Mouse (Mus musculus) limb, embryonic 15.5 days (tissue): ENCODE measurements around the gene Cnih1. TPM values are rescaled to one million over a fixed set of nuclear protein-coding genes. Genes with fewer than 3 reads are reported as not detected.

Experiments used
- ATAC-seq: fragments of 200-750 bp; cut with Nextera tagmentation; 2 replicates; pipeline ENCODE4 v1.8.0; 2017; ENCODE audit warnings: low read depth, moderate TSS enrichment; ENCODE audit not compliant: insufficient number of reproducible peaks, low FRiP score, low TSS enrichment
- H3K27ac ChIP-seq: fragments of 300-500 bp; sonication (generic); 2 replicates; pipeline ENCODE4 v1.5.1; 2015; ENCODE audit warnings: moderate library complexity, mild to moderate bottlenecking, inconsistent platforms
- H3K27me3 ChIP-seq: fragments of 300-500 bp; sonication (generic); 2 replicates; pipeline ENCODE4 v1.6.1; 2015; ENCODE audit warnings: inconsistent platforms
- H3K36me3 ChIP-seq: fragments of 300-500 bp; sonication (generic); 2 replicates; pipeline ENCODE4 v1.6.1; 2015; ENCODE audit warnings: inconsistent platforms
- H3K4me1 ChIP-seq: fragments of 300-500 bp; sonication (generic); 2 replicates; pipeline ENCODE4 v1.6.1; 2015; ENCODE audit warnings: inconsistent platforms
- H3K4me2 ChIP-seq: fragments of 300-500 bp; sonication (generic); 2 replicates; pipeline ENCODE4 v1.6.1; 2015; ENCODE audit warnings: mild to moderate bottlenecking, inconsistent platforms
- H3K4me3 ChIP-seq: fragments of 300-500 bp; sonication (generic); 2 replicates; pipeline ENCODE4 v1.5.1; 2015; ENCODE audit warnings: mild to moderate bottlenecking, inconsistent platforms
- H3K9ac ChIP-seq: fragments of 300-500 bp; sonication (generic); 2 replicates; pipeline ENCODE4 v1.6.1; 2015; ENCODE audit warnings: inconsistent platforms
- H3K9me3 ChIP-seq: fragments of 300-500 bp; sonication (generic); 2 replicates; pipeline ENCODE4 v1.6.1; 2016; ENCODE audit warnings: inconsistent platforms
- WGBS: fragments of 180-500 bp; shearing (Covaris S2); methylation state at CpG from one replicate; pipeline ENCODE4 v1.1.7; 2015; 5-methylcytosine and 5-hydroxymethylcytosine counted together
- polyA plus RNA-seq: library from polyadenylated mRNA; unstranded; fragments of >200 nt; fragmentation: Nextera tagmentation; extraction: Ambion mirVana; gene quantifications from 2 replicates; pipeline ENCODE4 v1.2.1, GENCODE M21; 2015

Cnih1 gene
- polyA plus RNA-seq, 1 experiment from 2014 or later, result 195 TPM

- H3K4me2 ChIP-seq, result no peak overlapping the region
- H3K4me3 ChIP-seq, result no peak overlapping the region
- H3K27me3 ChIP-seq, result no peaks in the 10 kb centered on the region
- WGBS, result 92% methylated on average over 8 of the region's 8 CpGs
- no peak overlapping the region for H3K27ac ChIP-seq
- H3K9me3 ChIP-seq, result no peaks in the 10 kb centered on the region
- no peak for ATAC-seq
- H3K36me3 ChIP-seq, result peaks cover 38% of the 10 kb centered on the region
- H3K4me1 ChIP-seq, result peaks cover 9% of the 10 kb centered on the region
- no peak overlapping the region for H3K9ac ChIP-seq
Measured at GRCm38 (mm10) chr14:46816916-46817622, 28.9 kb upstream of the Cnih1 start.

- no peak overlapping the region for H3K4me2 ChIP-seq
- ATAC-seq, result no peak
- H3K27me3 ChIP-seq, result no peaks in the 10 kb centered on the region
- WGBS, result 86% methylated on average over 6 of the region's 6 CpGs
- no peak overlapping the region for H3K4me3 ChIP-seq
- no peaks in the 10 kb centered on the region for H3K9me3 ChIP-seq
- peaks cover 49% of the 10 kb centered on the region for H3K36me3 ChIP-seq
- H3K4me1 ChIP-seq, result peaks cover 4% of the 10 kb centered on the region
- H3K27ac ChIP-seq, result no peak overlapping the region
- no peak overlapping the region for H3K9ac ChIP-seq
Measured at GRCm38 (mm10) chr14:46815640-46816039, 27.4 kb upstream of the Cnih1 start.

- Histone ChIP-seq H3K9ac (no peak overlapping the region), H3K4me2 (no peak overlapping the region), H3K4me3 (no peak overlapping the region), H3K4me1 (no peaks in the 10 kb centered on the region), H3K27me3 (no peaks in the 10 kb centered on the region), H3K36me3 (peaks cover 39% of the 10 kb centered on the region), H3K27ac (no peak overlapping the region), H3K9me3 (no peaks in the 10 kb centered on the region)
- 73% methylated on average over 3 of the region's 3 CpGs for WGBS
- ATAC-seq, result no peak
Measured at GRCm38 (mm10) chr14:46807927-46808326, 19.7 kb upstream of the Cnih1 start.

GRCm38 (mm10) chr14:46806186-46806585 lies 18.0 kb upstream of the Cnih1 start:
- no peaks in the 10 kb centered on the region for H3K27me3 ChIP-seq
- no peak overlapping the region for H3K4me3 ChIP-seq
- no peak for ATAC-seq
- H3K4me2 ChIP-seq, result no peak overlapping the region
- no peak overlapping the region for H3K9ac ChIP-seq
- peaks cover 27% of the 10 kb centered on the region for H3K36me3 ChIP-seq
- H3K4me1 ChIP-seq, result 0 out of 2 replicates have a peak, but pooled peaks cover 2% of the 10 kb centered on the region
- H3K27ac ChIP-seq, result no peak overlapping the region
- 87% methylated on average over 5 of the region's 5 CpGs for WGBS
- H3K9me3 ChIP-seq, result no peaks in the 10 kb centered on the region

GRCm38 (mm10) chr14:46803791-46804190 lies 15.6 kb upstream of the Cnih1 start:
- no peak for ATAC-seq
- WGBS, result 96% methylated on average over 1 of the region's 1 CpGs
- H3K9ac ChIP-seq, result no peak overlapping the region

GRCm38 (mm10) chr14:46803259-46803658 lies 15.0 kb upstream of the Cnih1 start:
- Histone ChIP-seq H3K4me1 (0 out of 2 replicates have a peak, but pooled peaks cover 2% of the 10 kb centered on the region), H3K27ac (no peak overlapping the region), H3K27me3 (no peaks in the 10 kb centered on the region), H3K9me3 (no peaks in the 10 kb centered on the region), H3K9ac (no peak overlapping the region), H3K4me3 (no peak overlapping the region), H3K36me3 (peaks cover 6% of the 10 kb centered on the region), H3K4me2 (no peak overlapping the region)
- 77% methylated on average over 4 of the region's 4 CpGs for WGBS
- ATAC-seq, result no peak

More at GRCm38 (mm10) chr14:46803791-46804190, 15.6 kb upstream of the Cnih1 start:
- Histone ChIP-seq H3K4me1 (0 out of 2 replicates have a peak, but pooled peaks cover 2% of the 10 kb centered on the region), H3K27ac (no peak overlapping the region), H3K9me3 (no peaks in the 10 kb centered on the region), H3K4me2 (no peak overlapping the region), H3K36me3 (peaks cover 9% of the 10 kb centered on the region), H3K4me3 (no peak overlapping the region), H3K27me3 (no peaks in the 10 kb centered on the region)

- Histone ChIP-seq H3K27ac (no peak overlapping the region), H3K9me3 (no peaks in the 10 kb centered on the region), H3K4me1 (0 out of 2 replicates have a peak, but pooled peaks cover 2% of the 10 kb centered on the region), H3K27me3 (no peaks in the 10 kb centered on the region), H3K36me3 (peaks cover 4% of the 10 kb centered on the region; the same call in 1 of the 2 replicates), H3K4me3 (no peak overlapping the region), H3K9ac (no peak overlapping the region), H3K4me2 (no peak overlapping the region)
- 74% methylated on average over 3 of the region's 3 CpGs for WGBS
- no peak for ATAC-seq
Measured at GRCm38 (mm10) chr14:46800684-46801345, 12.6 kb upstream of the Cnih1 start.

GRCm38 (mm10) chr14:46794157-46794556 lies 5.9 kb upstream of the Cnih1 start:
- no peak overlapping the region for H3K4me2 ChIP-seq
- no peaks in the 10 kb centered on the region for H3K36me3 ChIP-seq
- H3K4me1 ChIP-seq, result no peaks in the 10 kb centered on the region
- no peak overlapping the region for H3K4me3 ChIP-seq
- H3K27ac ChIP-seq, result no peak overlapping the region
- ATAC-seq, result no peak
- no peak overlapping the region for H3K9ac ChIP-seq
- WGBS, result 79% methylated on average over 5 of the region's 5 CpGs
- H3K9me3 ChIP-seq, result no peaks in the 10 kb centered on the region
- no peaks in the 10 kb centered on the region for H3K27me3 ChIP-seq

- no peaks in the 10 kb centered on the region for H3K9me3 ChIP-seq
- no peak overlapping the region for H3K27ac ChIP-seq
- no peak overlapping the region for H3K4me3 ChIP-seq
- H3K4me1 ChIP-seq, result peaks cover 12% of the 10 kb centered on the region
- H3K9ac ChIP-seq, result no peak overlapping the region
- WGBS, result 89% methylated on average over 6 of the region's 6 CpGs
- H3K4me2 ChIP-seq, result no peak overlapping the region
- H3K36me3 ChIP-seq, result no peaks in the 10 kb centered on the region
- no peak for ATAC-seq
- H3K27me3 ChIP-seq, result no peaks in the 10 kb centered on the region
Measured at GRCm38 (mm10) chr14:46790723-46791122, 2.5 kb upstream of the Cnih1 start.

- Histone ChIP-seq H3K27me3 (no peaks in the 10 kb centered on the region), H3K4me3 (no peak overlapping the region), H3K27ac (no peak overlapping the region), H3K9ac (no peak overlapping the region), H3K36me3 (no peaks in the 10 kb centered on the region), H3K4me2 (no peak overlapping the region), H3K4me1 (peaks cover 13% of the 10 kb centered on the region), H3K9me3 (no peaks in the 10 kb centered on the region)
- WGBS, result 64% methylated on average over 4 of the region's 4 CpGs
- no peak for ATAC-seq
Measured at GRCm38 (mm10) chr14:46790303-46790702, 2.1 kb upstream of the Cnih1 start.

- Histone ChIP-seq H3K9ac (no peak overlapping the region), H3K4me1 (peaks cover 23% of the 10 kb centered on the region), H3K36me3 (no peaks in the 10 kb centered on the region; the same call in 1 of the 2 replicates), H3K4me2 (peak overlapping the region; percentile 26; the same call in 1 of the 2 replicates), H3K27ac (no peak overlapping the region), H3K27me3 (no peaks in the 10 kb centered on the region), H3K9me3 (no peaks in the 10 kb centered on the region), H3K4me3 (peak overlapping the region; percentile 88)
- WGBS, result 29% methylated on average over 8 of the region's 8 CpGs
- ATAC-seq, result no peak
Measured at GRCm38 (mm10) chr14:46788505-46788901, 292 bp upstream of the Cnih1 start.

GRCm38 (mm10) chr14:46787454-46787786 lies 791 bp downstream of the Cnih1 start:
- Histone ChIP-seq H3K27ac (peak overlapping the region; percentile 99), H3K36me3 (peaks cover 8% of the 10 kb centered on the region), H3K9ac (peak overlapping the region; percentile 88), H3K4me2 (peak overlapping the region; percentile 60), H3K27me3 (no peaks in the 10 kb centered on the region), H3K4me3 (peak overlapping the region; percentile 88), H3K9me3 (no peaks in the 10 kb centered on the region), H3K4me1 (peaks cover 24% of the 10 kb centered on the region)
- ATAC-seq, result no peak
- WGBS, result 0% methylated on average over 11 of the region's 11 CpGs
